ENCODE assay signal across 29 mouse cellular contexts in the genomic region with DNA sequence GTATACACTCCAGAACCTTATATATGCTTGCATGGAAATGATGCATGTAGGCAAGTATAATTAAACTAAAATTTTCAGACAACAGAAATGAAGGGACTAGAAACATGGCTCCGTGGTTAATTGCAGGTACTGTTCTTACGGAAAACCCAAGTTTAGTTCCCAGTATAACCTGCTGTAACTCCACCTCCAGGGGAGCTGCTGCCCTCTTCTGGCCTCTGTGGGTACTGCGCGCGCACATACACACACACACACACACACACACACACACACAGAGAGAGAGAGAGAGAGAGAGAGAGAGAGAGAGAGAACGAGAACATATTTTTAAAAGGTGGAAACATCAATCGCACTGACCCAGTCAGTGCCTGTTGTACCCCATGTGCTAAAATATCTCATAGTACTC. TPM values are rescaled to one million over a fixed set of nuclear protein-coding genes. Genes with fewer than 3 reads are reported as not detected.
A peak's percentile ranks its signal among the peaks of the same experiment; 100 is the strongest.
DNase-seq lines count a peak whose midpoint lies in the region; ATAC-seq and TF ChIP-seq lines count a peak whose summit lies in the region.
"Had no signal": no experiment of that assay in that cellular context is flagged by ENCODE, and none has a peak within 500 bp of the region (broad histone marks: within the 10 kb centered on the region; RNA-seq: fewer than 3 reads in every experiment).

No protein-coding gene starts in this region.

- no peak for TF ChIP-seq EP300 in stomach, postnatal 0 days (optimal IDR thresholded peaks at IDR 0.05)

- no peak for DNase-seq in kidney, postnatal 0 days (ENCODE audit: low spot score)
- DNase-seq in kidney, adult 18-20 months: no peak
- DNase-seq in lung, embryonic 14.5 days: no peak
- no peak for DNase-seq in lung, postnatal 10 days
- peak; percentile 37 for DNase-seq in ES-CJ7 (ENCODE audit: low read depth, low spot score)
- no peak for DNase-seq in stomach, postnatal 0 days (ENCODE audit: low spot score)
- DNase-seq: adrenal gland, postnatal 14 days; cerebellum, adult 11-12 months; cerebellum, adult 9-11 months; embryo, embryonic 11 days; heart, adult 2 months; heart, postnatal 10 days; kidney, postnatal 25 days; lung, adult 2 months; right cerebral cortex, postnatal 4 days had no signal

- no peaks in the 10 kb centered on the region for H3K4me1 ChIP-seq in kidney, postnatal 0 days (replicated peaks; ENCODE audit: insufficient read depth, low read length)
- no peaks in the 10 kb centered on the region for H3K4me1 ChIP-seq in lung, embryonic 14.5 days (ENCODE audit: insufficient read depth)
- no peaks in the 10 kb centered on the region for H3K4me1 ChIP-seq in stomach, postnatal 0 days (replicated peaks; ENCODE audit: control insufficient read depth, insufficient read depth)
- no peaks in the 10 kb centered on the region for H3K4me1 ChIP-seq in neural tube, embryonic 15.5 days
- H3K4me1 ChIP-seq: embryonic facial prominence, embryonic 12.5 days; heart, embryonic 13.5 days; limb, embryonic 15.5 days had no signal

- 0 out of 2 replicates have a peak, but pooled peaks have one; percentile 5 for TF ChIP-seq CTCF in kidney, postnatal 0 days (IDR thresholded peaks at IDR 0.05; ENCODE audit: low read depth)
- TF ChIP-seq CTCF in lung, embryonic 14.5 days (IDR thresholded peaks at IDR 0.05; ENCODE audit: low read depth): 0 out of 2 replicates have a peak, but pooled peaks have one; percentile 18
- TF ChIP-seq CTCF in stomach, postnatal 0 days (IDR thresholded peaks at IDR 0.05; ENCODE audit: low read depth): peak; percentile 24; the same call in 1 of the 2 replicates

- H3K4me2 ChIP-seq in kidney, postnatal 0 days (ENCODE audit: low read length): no peak overlapping the region
- H3K4me2 ChIP-seq in lung, embryonic 14.5 days: no peak overlapping the region
- H3K4me2 ChIP-seq in stomach, postnatal 0 days (replicated peaks; ENCODE audit: low read depth): no peak overlapping the region
- H3K4me2 ChIP-seq in neural tube, embryonic 15.5 days: no peak overlapping the region
- H3K4me2 ChIP-seq: embryonic facial prominence, embryonic 12.5 days; heart, embryonic 13.5 days; limb, embryonic 15.5 days; neural tube, embryonic 12.5 days had no signal

- WGBS in kidney, postnatal 0 days: 96% methylated on average over 7 of the region's 7 CpGs
- 94% methylated on average over 7 of the region's 7 CpGs for WGBS in lung, embryonic 14.5 days
- WGBS in stomach, postnatal 0 days: over 99% methylated on average over 7 of the region's 7 CpGs
- WGBS in neural tube, embryonic 15.5 days: 98% methylated on average over 7 of the region's 7 CpGs

- ATAC-seq in kidney, postnatal 0 days (replicated peaks; ENCODE audit: low FRiP score, low read depth): no peak
- no peak for ATAC-seq in lung, embryonic 14.5 days (ENCODE audit: insufficient read depth)
- no peak for ATAC-seq in stomach, postnatal 0 days (ENCODE audit: low FRiP score, low TSS enrichment)
- ATAC-seq in neural tube, embryonic 15.5 days (ENCODE audit: low FRiP score): no peak
- ATAC-seq: forebrain, embryonic 14.5 days; hindbrain, embryonic 16.5 days; intestine, embryonic 16.5 days; midbrain, embryonic 16.5 days had no signal

- H3K36me3 ChIP-seq in kidney, postnatal 0 days (ENCODE audit: insufficient read depth, low read length): no peaks in the 10 kb centered on the region
- no peaks in the 10 kb centered on the region for H3K36me3 ChIP-seq in lung, embryonic 14.5 days (ENCODE audit: insufficient read depth)
- no peaks in the 10 kb centered on the region for H3K36me3 ChIP-seq in stomach, postnatal 0 days (ENCODE audit: control insufficient read depth, insufficient read depth, low read length)
- H3K36me3 ChIP-seq in neural tube, embryonic 15.5 days: no peaks in the 10 kb centered on the region
- H3K36me3 ChIP-seq: embryonic facial prominence, embryonic 12.5 days; heart, embryonic 13.5 days; hindbrain, embryonic 10.5 days; limb, embryonic 10.5 days; limb, embryonic 15.5 days; midbrain, embryonic 10.5 days; neural tube, embryonic 12.5 days had no signal

- H3K27me3 ChIP-seq in kidney, postnatal 0 days (ENCODE audit: insufficient read depth, low read length): no peaks in the 10 kb centered on the region
- H3K27me3 ChIP-seq in lung, embryonic 14.5 days (ENCODE audit: insufficient read depth, low read length): no peaks in the 10 kb centered on the region
- H3K27me3 ChIP-seq in stomach, postnatal 0 days (ENCODE audit: control insufficient read depth, insufficient read depth, low read length): no peaks in the 10 kb centered on the region
- no peaks in the 10 kb centered on the region for H3K27me3 ChIP-seq in neural tube, embryonic 15.5 days (replicated peaks)
- H3K27me3 ChIP-seq: embryonic facial prominence, embryonic 12.5 days; limb, embryonic 15.5 days; neural tube, embryonic 12.5 days had no signal

- H3K9me3 ChIP-seq in kidney, postnatal 0 days (replicated peaks; ENCODE audit: low read length): no peaks in the 10 kb centered on the region
- H3K9me3 ChIP-seq in lung, embryonic 14.5 days (ENCODE audit: low read depth, low read length): no peaks in the 10 kb centered on the region
- H3K9me3 ChIP-seq in stomach, postnatal 0 days (ENCODE audit: control insufficient read depth, low read length): no peaks in the 10 kb centered on the region
- no peaks in the 10 kb centered on the region for H3K9me3 ChIP-seq in neural tube, embryonic 15.5 days (replicated peaks)
- H3K9me3 ChIP-seq: embryonic facial prominence, embryonic 12.5 days; limb, embryonic 10.5 days; limb, embryonic 15.5 days; neural tube, embryonic 12.5 days had no signal

- no peak overlapping the region for H3K27ac ChIP-seq in kidney, postnatal 0 days
- H3K27ac ChIP-seq in lung, embryonic 14.5 days (ENCODE audit: low read depth): no peak overlapping the region
- no peak overlapping the region for H3K27ac ChIP-seq in stomach, postnatal 0 days (replicated peaks)
- H3K27ac ChIP-seq in neural tube, embryonic 15.5 days (replicated peaks): no peak overlapping the region
- H3K27ac ChIP-seq: embryonic facial prominence, embryonic 12.5 days; heart, adult 2 months; heart, embryonic 13.5 days; hindbrain, embryonic 10.5 days; limb, embryonic 10.5 days; limb, embryonic 15.5 days; midbrain, embryonic 10.5 days; neural tube, embryonic 12.5 days had no signal

- no peak overlapping the region for H3K9ac ChIP-seq in kidney, postnatal 0 days (ENCODE audit: low read depth, low read length)
- H3K9ac ChIP-seq in lung, embryonic 14.5 days: no peak overlapping the region
- no peak overlapping the region for H3K9ac ChIP-seq in stomach, postnatal 0 days (ENCODE audit: low read length)
- no peak overlapping the region for H3K9ac ChIP-seq in neural tube, embryonic 15.5 days (replicated peaks)
- H3K9ac ChIP-seq: embryonic facial prominence, embryonic 12.5 days; heart, embryonic 13.5 days; limb, embryonic 15.5 days; neural tube, embryonic 12.5 days had no signal

- no peak overlapping the region for H3K4me3 ChIP-seq in kidney, postnatal 0 days (replicated peaks; ENCODE audit: low read depth, low read length)
- H3K4me3 ChIP-seq in lung, embryonic 14.5 days (ENCODE audit: low read depth, low read length): no peak overlapping the region
- H3K4me3 ChIP-seq in stomach, postnatal 0 days (ENCODE audit: low read depth, low read length): no peak overlapping the region
- no peak overlapping the region for H3K4me3 ChIP-seq in neural tube, embryonic 15.5 days (replicated peaks)
- H3K4me3 ChIP-seq: embryonic facial prominence, embryonic 12.5 days; heart, adult 2 months; heart, embryonic 13.5 days; hindbrain, embryonic 10.5 days; limb, embryonic 10.5 days; limb, embryonic 15.5 days; midbrain, embryonic 10.5 days; myocyte; neural tube, embryonic 12.5 days had no signal

RNA-seq across cellular contexts. Expression of a gene that starts 25.7 kb away (rescaled TPM):
- not detected in 2 replicates for polyA plus RNA-seq in kidney, postnatal 0 days (2015; fragmentation: Nextera tagmentation; extraction: Ambion mirVana)
- 0.28 TPM in 1 of 2 replicates, not detected in the other for polyA plus RNA-seq in lung, embryonic 14.5 days (2014; fragmentation: Nextera tagmentation; extraction: Ambion mirVana)
- polyA plus RNA-seq in stomach, postnatal 0 days (2015; fragmentation: Nextera tagmentation; extraction: Ambion mirVana): 0.15 and 0.17 TPM in 2 replicates
- 5.8 and 7.0 TPM in 2 replicates for polyA plus RNA-seq in neural tube, embryonic 15.5 days (2015; fragmentation: Nextera tagmentation; extraction: Ambion mirVana)
- polyA plus RNA-seq: myocyte; spleen, adult 2 months had no signal

RNA-seq across cellular contexts. Expression of a gene that starts 29.4 kb away (rescaled TPM):
- polyA plus RNA-seq in kidney, postnatal 0 days (2015; fragmentation: Nextera tagmentation; extraction: Ambion mirVana): 32.7 and 33.0 TPM in 2 replicates
- polyA plus RNA-seq in lung, embryonic 14.5 days (2014; fragmentation: Nextera tagmentation; extraction: Ambion mirVana): 27.1 and 28.5 TPM in 2 replicates
- polyA plus RNA-seq in stomach, postnatal 0 days (2015; fragmentation: Nextera tagmentation; extraction: Ambion mirVana): 10.4 and 10.9 TPM in 2 replicates
- polyA plus RNA-seq in neural tube, embryonic 15.5 days (2015; fragmentation: Nextera tagmentation; extraction: Ambion mirVana): 20.1 and 20.5 TPM in 2 replicates

RNA-seq across cellular contexts. Expression of a gene that starts 40.9 kb away (rescaled TPM):
- polyA plus RNA-seq in kidney, postnatal 0 days (2015; fragmentation: Nextera tagmentation; extraction: Ambion mirVana): 392 and 446 TPM in 2 replicates
- polyA plus RNA-seq in lung, embryonic 14.5 days (2014; fragmentation: Nextera tagmentation; extraction: Ambion mirVana): 737 and 751 TPM in 2 replicates
- 226 and 257 TPM in 2 replicates for polyA plus RNA-seq in stomach, postnatal 0 days (2015; fragmentation: Nextera tagmentation; extraction: Ambion mirVana)
- 311 and 368 TPM in 2 replicates for polyA plus RNA-seq in neural tube, embryonic 15.5 days (2015; fragmentation: Nextera tagmentation; extraction: Ambion mirVana)
